Mouse (Mus musculus) G1E (cell line): Measurements from ENCODE around the gene Gm11639. TPM values are rescaled to one million over a fixed set of nuclear protein-coding genes. Genes with fewer than 3 reads are reported as not detected.

ENCODE experiments used
- ATAC-seq: 2 replicates; pipeline ENCODE4 v1.8.0; 2016; ENCODE audit warnings: mild to moderate bottlenecking; ENCODE audit not compliant: insufficient number of reproducible peaks, poor library complexity, low FRiP score, severe bottlenecking; ENCODE audit errors: extremely low read depth
- DNase-seq: peaks from one replicate; pipeline ENCODE4 v3.0.0; 2012; ENCODE audit warnings: low spot score
- H3K27me3 ChIP-seq: 2 replicates; pipeline ENCODE4 v1.6.1; 2012; ENCODE audit warnings: mild to moderate bottlenecking, low read length, inconsistent platforms; ENCODE audit not compliant: insufficient read depth
- H3K36me3 ChIP-seq: replicated peaks from 2 replicates; pipeline ENCODE3; 2012; ENCODE audit warnings: mild to moderate bottlenecking, inconsistent platforms
- H3K4me1 ChIP-seq: 2 replicates; pipeline ENCODE4 v1.6.1; 2012; ENCODE audit warnings: low read depth, low read length, inconsistent platforms, mixed read lengths; ENCODE audit not compliant: insufficient read depth
- H3K4me3 ChIP-seq: 2 replicates; pipeline ENCODE4 v1.5.1; 2012; ENCODE audit warnings: low read depth, mild to moderate bottlenecking, inconsistent platforms, low read length, moderate library complexity, mixed read lengths
- H3K9me3 ChIP-seq: replicated peaks from 2 replicates; pipeline ENCODE4 v1.6.1; 2012; ENCODE audit warnings: inconsistent platforms
- CTCF ChIP-seq: IDR thresholded peaks from 2 replicates; pipeline ENCODE4 v1.5.1; 2012; ENCODE audit warnings: low read depth, low read length, inconsistent platforms, mixed read lengths
- GATA1 ChIP-seq: IDR thresholded peaks from 2 replicates; pipeline ENCODE4 v1.6.1; 2012; ENCODE audit warnings: borderline replicate concordance, low read length, inconsistent platforms, mixed read lengths
- GATA2 ChIP-seq: IDR thresholded peaks from 2 replicates; pipeline ENCODE4 v1.6.1; 2012; ENCODE audit warnings: low read depth, low read length, inconsistent platforms, borderline replicate concordance
- POLR2AphosphoS5 ChIP-seq: IDR thresholded peaks from 2 replicates; pipeline ENCODE4 v1.6.1; 2012; ENCODE audit warnings: low read depth, low read length, inconsistent platforms; ENCODE audit not compliant: insufficient replicate concordance
- TAL1 ChIP-seq: conservative IDR thresholded peaks from 2 replicates; pipeline ENCODE4 v1.6.1; 2012; ENCODE audit warnings: low read depth, low read length, inconsistent platforms, mixed read lengths
- polyA plus RNA-seq: library from polyadenylated mRNA; stranded (reverse); fragments of >175 nt; gene quantifications from 2 replicates; pipeline ENCODE4 v1.2.3, GENCODE M21; 2012
- total RNA-seq, 2 experiments: library from RNA; stranded (forward) in 1 of 2; stranded (reverse) in 1 of 2; fragments of 200-1000 nt in 1 of 2; fragments of >200 nt in 1 of 2; fragmentation: Nextera tagmentation in 1 of 2; gene quantifications; 2 replicates each; pipeline ENCODE4 v1.2.3; 2014 to 2017

The Gm11639 gene
- total and polyA plus RNA-seq, 3 experiments = under 0.01 TPM; not detected in 2

DNA sequence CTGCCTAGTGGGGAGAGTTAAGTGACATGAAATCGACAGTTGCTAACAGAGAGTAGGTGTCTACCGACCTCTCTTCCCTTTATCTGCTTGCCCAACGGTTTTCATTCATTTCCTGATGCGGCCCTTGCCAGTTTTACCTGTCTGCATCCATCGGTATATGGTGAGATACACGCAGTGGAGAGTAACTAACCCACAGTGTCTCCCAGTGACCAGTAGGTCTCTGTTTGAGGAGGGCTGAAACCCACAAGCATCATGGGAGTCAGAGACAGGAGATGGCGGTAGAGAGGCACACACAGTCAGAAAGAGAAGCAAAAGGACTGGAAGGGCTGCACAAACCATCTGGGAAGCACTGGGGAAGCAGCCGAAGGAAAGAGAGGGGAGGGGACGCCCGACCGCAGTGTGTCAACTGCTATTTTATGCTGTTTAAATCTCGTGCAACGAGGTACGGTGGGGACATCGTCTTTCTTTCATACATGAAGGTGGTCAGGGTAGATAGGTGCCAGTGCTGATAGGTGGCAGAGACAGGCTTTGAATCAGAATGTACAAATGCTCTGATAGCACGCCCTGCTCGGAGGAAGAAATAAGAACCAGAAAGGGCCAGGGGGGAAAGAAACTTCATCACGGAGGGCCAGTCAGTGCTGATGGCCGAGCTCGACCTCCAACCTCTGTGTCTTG is 23.8 kb upstream of the Gm11639 start:
- peak; percentile 41 for ATAC-seq
- Histone ChIP-seq H3K4me1 (peaks cover 49% of the 10 kb centered on the region), H3K36me3 (peaks cover 5% of the 10 kb centered on the region), H3K4me3 (peak overlapping the region; percentile 62; the same call in 1 of the 2 replicates), H3K9me3 (peaks cover 16% of the 10 kb centered on the region), H3K27me3 (peaks cover 49% of the 10 kb centered on the region)
- TF ChIP-seq POLR2AphosphoS5 = no peak
- peak; percentile 17; the same call in 1 of the 2 replicates for TF ChIP-seq TAL1
- DNase-seq = peak; percentile 70

GRCm38 (mm10) chr11:104662573-104662972 is 22.9 kb upstream of the Gm11639 start:
- Histone ChIP-seq H3K4me1 (peaks cover 51% of the 10 kb centered on the region), H3K9me3 (peaks cover 16% of the 10 kb centered on the region), H3K4me3 (peak overlapping the region; percentile 62; the same call in 1 of the 2 replicates), H3K36me3 (peaks cover 5% of the 10 kb centered on the region), H3K27me3 (peaks cover 50% of the 10 kb centered on the region)
- TF ChIP-seq POLR2AphosphoS5 (no peak), GATA2 (no peak), GATA1 (no peak), CTCF (no peak), TAL1 (no peak)
- no peak for DNase-seq
- no peak for ATAC-seq

DNA sequence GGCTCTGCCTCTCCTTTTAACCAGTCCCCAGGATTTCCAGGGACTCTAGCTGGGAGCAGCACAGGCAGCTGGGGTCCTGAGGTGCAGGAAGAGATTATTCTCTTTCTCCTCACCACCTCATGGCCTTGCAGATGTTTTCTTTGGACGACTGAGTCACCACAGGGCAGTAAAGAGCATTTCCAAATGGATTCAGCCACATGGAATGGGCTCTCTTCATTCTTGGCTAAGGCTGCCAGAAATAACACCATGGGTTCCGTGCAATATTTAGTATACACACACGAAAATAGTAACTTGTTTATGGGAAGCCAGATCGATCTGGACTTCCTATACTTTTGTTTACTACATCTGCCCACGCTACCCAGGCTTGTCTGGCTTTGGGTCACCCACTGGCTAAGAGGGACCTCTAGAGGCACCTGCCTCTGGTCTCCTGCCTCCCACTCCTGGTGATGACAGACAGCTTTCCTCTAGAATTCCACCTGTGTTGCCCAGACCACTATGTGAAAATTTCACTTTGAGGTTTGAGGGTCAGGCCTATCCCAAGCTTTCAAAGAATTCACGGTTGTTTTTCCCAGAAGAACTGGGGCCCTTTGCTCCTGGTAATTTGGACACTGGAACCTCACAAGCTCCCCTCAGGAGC is 22.1 kb upstream of the Gm11639 start:
- peaks cover 52% of the 10 kb centered on the region for H3K4me1 ChIP-seq
- peaks cover 5% of the 10 kb centered on the region for H3K36me3 ChIP-seq
- peaks cover 49% of the 10 kb centered on the region for H3K27me3 ChIP-seq
- no peak for TF ChIP-seq CTCF
- no peak for TF ChIP-seq GATA2
- TF ChIP-seq TAL1 = no peak
- H3K4me3 ChIP-seq = no peak overlapping the region; the same call in 1 of the 2 replicates
- DNase-seq (no peak), ATAC-seq (no peak)
- H3K9me3 ChIP-seq = peaks cover 16% of the 10 kb centered on the region

GRCm38 (mm10) chr11:104663878-104664261 is 21.6 kb upstream of the Gm11639 start:
- Histone ChIP-seq H3K27me3 (peaks cover 45% of the 10 kb centered on the region), H3K4me3 (no peak overlapping the region), H3K36me3 (peaks cover 3% of the 10 kb centered on the region), H3K9me3 (peaks cover 12% of the 10 kb centered on the region), H3K4me1 (peaks cover 52% of the 10 kb centered on the region)
- ATAC-seq (no peak), DNase-seq (no peak)
- TF ChIP-seq GATA2 (no peak), CTCF (no peak), TAL1 (no peak), GATA1 (no peak), POLR2AphosphoS5 (no peak)

DNA sequence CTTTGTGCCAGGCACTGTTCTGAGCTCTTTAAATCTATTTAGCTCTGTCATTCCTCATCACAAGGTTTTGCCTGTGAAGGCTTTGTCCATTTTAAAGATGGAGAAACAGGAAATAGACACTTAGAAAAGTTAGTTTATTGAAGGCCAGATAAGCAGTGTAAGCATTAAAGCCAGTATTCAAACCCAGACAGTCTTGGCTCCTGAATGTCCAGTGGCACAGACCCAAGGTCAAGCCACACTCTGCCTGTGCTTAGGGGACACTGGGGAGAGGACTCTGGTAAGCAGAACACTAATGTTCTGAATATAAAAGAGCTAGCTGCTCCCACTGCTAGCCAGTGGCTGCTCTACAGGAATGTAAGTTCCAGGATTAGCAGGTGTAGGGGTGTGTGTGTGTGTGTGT is 21.1 kb upstream of the Gm11639 start:
- TF ChIP-seq CTCF = no peak
- no peak for TF ChIP-seq POLR2AphosphoS5
- no peak for TF ChIP-seq GATA1
- Histone ChIP-seq H3K9me3 (peaks cover 12% of the 10 kb centered on the region), H3K27me3 (peaks cover 41% of the 10 kb centered on the region)

DNA sequence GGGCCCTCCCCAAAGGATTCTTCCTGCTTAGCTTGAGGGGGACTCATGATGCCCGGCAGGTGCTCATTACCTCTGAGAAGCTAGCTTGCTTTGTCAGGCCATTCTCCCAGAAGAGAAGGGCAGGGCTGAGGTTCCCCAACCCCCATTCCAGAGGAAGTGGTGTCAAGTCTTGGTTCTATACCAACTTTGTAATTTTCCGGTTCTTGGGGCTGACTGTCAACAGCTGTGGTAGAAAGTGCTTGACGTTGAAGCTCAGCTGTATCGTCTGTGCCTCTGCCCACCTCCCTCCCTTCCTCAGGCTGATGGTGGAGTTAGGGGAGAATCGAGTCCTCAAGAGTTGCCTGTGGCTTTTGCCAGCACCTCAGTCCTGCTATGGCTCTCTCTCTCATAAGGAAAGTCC is 18.1 kb upstream of the Gm11639 start:
- Histone ChIP-seq H3K4me1 (peaks cover 27% of the 10 kb centered on the region), H3K4me3 (no peak overlapping the region), H3K36me3 (no peaks in the 10 kb centered on the region), H3K27me3 (peaks cover 49% of the 10 kb centered on the region), H3K9me3 (no peaks in the 10 kb centered on the region)
- no peak for DNase-seq
- no peak for TF ChIP-seq GATA2
- TF ChIP-seq TAL1 = no peak
- no peak for TF ChIP-seq CTCF
- no peak for TF ChIP-seq GATA1
- no peak for TF ChIP-seq POLR2AphosphoS5
- no peak for ATAC-seq

More for the DNA sequence above, 21.1 kb upstream of the Gm11639 start:
- peaks cover 3% of the 10 kb centered on the region for H3K36me3 ChIP-seq
- peaks cover 52% of the 10 kb centered on the region for H3K4me1 ChIP-seq
- no peak overlapping the region for H3K4me3 ChIP-seq
- DNase-seq (no peak), ATAC-seq (no peak)
